Mouse (Mus musculus) thymus, postnatal 14 days (tissue): ENCODE measurements at regions not wholly inside any gene's neighbourhood (a gene's known extent, or its start where the extent isn't known, plus 50 kb on each side); places are given as distances from the start of the nearest gene placed in this dataset.

ENCODE experiments used
- DNase-seq: peaks from one replicate; pipeline ENCODE4 v3.0.0; 2021

- no peak for DNase-seq
These were observed 280.3 kb downstream of the Insig2 start for GRCm38 (mm10) chr1:121052120-121052501.

GRCm38 (mm10) chr1:121053692-121054091, 278.7 kb downstream of the Insig2 start:
- DNase-seq = no peak

GRCm38 (mm10) chr1:121074569-121074968, 257.8 kb downstream of the Insig2 start:
- no peak for DNase-seq

- DNase-seq = no peak
These were observed 249.6 kb downstream of the Insig2 start for GRCm38 (mm10) chr1:121082839-121083238.

- no peak for DNase-seq
These were observed 247.2 kb downstream of the Insig2 start for GRCm38 (mm10) chr1:121085101-121085727.

GRCm38 (mm10) chr1:121087124-121087887, 245.1 kb downstream of the Insig2 start:
- no peak for DNase-seq

- DNase-seq = no peak
These were observed 241.8 kb downstream of the Insig2 start for GRCm38 (mm10) chr1:121090628-121091027.

- DNase-seq = no peak
These were observed 239.5 kb downstream of the Insig2 start for GRCm38 (mm10) chr1:121092870-121093269.

GRCm38 (mm10) chr1:121096551-121097550, 235.5 kb downstream of the Insig2 start:
- DNase-seq = no peak

- no peak for DNase-seq
These were observed 220.5 kb downstream of the Insig2 start for GRCm38 (mm10) chr1:121111776-121112344.

- DNase-seq = no peak
These were observed 219.9 kb downstream of the Insig2 start for GRCm38 (mm10) chr1:121112464-121112863.

- DNase-seq = no peak
These were observed 215.8 kb downstream of the Insig2 start for GRCm38 (mm10) chr1:121116626-121117025.

GRCm38 (mm10) chr1:121123436-121123835, 209.0 kb downstream of the Insig2 start:
- no peak for DNase-seq

- DNase-seq = no peak
These were observed 196.1 kb downstream of the Insig2 start for GRCm38 (mm10) chr1:121136284-121136683.

GRCm38 (mm10) chr1:121136846-121137245, 195.5 kb downstream of the Insig2 start:
- DNase-seq = no peak

- DNase-seq = no peak
These were observed 187.4 kb downstream of the Insig2 start for GRCm38 (mm10) chr1:121144981-121145380.

- no peak for DNase-seq
These were observed 178.9 kb downstream of the Insig2 start for GRCm38 (mm10) chr1:121153476-121153875.

- no peak for DNase-seq
These were observed 177.8 kb downstream of the Insig2 start for GRCm38 (mm10) chr1:121154616-121155015.

GRCm38 (mm10) chr1:121168651-121169050, 163.7 kb downstream of the Insig2 start:
- DNase-seq = no peak

- no peak for DNase-seq
These were observed 155.8 kb downstream of the Insig2 start for GRCm38 (mm10) chr1:121176541-121176940.

- DNase-seq = no peak
These were observed 155.1 kb downstream of the Insig2 start for GRCm38 (mm10) chr1:121177136-121177907.

- DNase-seq = no peak
These were observed 154.5 kb downstream of the Insig2 start for GRCm38 (mm10) chr1:121177908-121178311.
